Mouse (Mus musculus) retina, adult 2 months (tissue): ENCODE results near the gene Cfap97d2.
A peak's percentile ranks its signal among the peaks of the same experiment; 100 is the strongest.

Experiments used
- DNase-seq: peaks from one replicate; pipeline ENCODE4 v3.0.0-alpha.2; 2012; ENCODE audit warnings: low read depth, low spot score

Gene Cfap97d2

GRCm38 (mm10) chr8:13687101-13687717, 18.5 kb upstream of the Cfap97d2 start:
- DNase-seq, result no peak

DNA sequence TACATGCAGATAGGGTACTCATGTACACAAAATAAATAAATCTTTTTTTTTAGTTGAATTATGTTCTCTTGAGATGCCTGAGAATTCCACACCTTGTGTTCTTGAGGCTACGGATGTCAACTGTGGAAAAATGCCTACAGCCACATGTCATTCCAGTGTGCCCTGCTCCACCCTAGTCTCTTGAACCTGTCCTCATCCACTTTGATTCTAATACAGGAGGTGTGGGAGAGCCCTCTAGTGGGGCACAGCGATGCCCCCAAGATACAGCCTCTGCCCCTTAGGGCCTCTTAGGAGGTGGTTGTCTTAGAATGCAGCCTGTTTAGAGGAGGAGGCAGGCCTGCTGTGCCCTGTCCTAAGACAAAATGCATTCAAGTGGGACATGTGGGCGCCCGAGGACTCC, 17.7 kb upstream of the Cfap97d2 start:
- no peak for DNase-seq

DNA sequence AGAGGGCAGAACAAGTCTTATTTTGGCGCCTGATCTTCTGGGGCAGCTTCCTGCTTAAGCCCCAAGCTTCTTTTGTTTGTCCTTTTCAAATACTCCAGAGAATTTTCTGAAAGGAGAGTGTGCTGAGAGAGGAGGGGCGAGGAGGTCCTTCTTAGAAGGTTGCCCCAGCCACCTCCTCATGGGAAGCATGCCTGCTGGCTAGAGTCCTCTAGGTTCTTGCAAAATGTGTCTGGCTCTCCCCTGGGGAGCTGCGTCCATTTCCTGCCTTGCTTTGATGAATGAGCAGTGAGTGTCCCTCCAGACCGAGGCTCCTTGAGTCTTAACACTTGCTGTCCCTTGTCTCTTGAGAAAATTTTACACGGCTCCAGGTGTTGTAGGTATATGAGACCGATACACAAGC, 17.2 kb upstream of the Cfap97d2 start:
- no peak for DNase-seq

- DNase-seq, result no peak
Measured at GRCm38 (mm10) chr8:13689331-13689730, 16.4 kb upstream of the Cfap97d2 start.

GRCm38 (mm10) chr8:13692302-13693066, 13.2 kb upstream of the Cfap97d2 start:
- no peak for DNase-seq

DNA sequence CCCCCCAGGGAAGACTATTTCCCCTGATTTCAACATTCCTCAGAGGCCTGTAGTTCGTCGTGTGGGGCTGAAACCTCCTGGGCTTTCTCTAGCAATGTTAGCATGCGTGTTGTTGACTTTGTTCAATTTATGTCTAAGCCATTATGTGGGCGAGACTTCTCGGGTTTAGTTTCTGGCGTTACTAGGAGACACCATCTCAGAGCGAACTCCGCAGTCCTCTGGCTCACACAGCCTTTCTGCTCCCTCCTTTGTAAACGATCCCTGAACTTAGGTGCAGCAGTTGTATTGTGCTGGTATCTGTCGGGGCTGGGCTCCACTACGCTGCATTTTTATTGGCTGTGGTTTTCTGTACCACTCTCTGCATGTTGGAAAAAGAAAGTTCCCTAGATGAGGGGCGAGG, 11.0 kb upstream of the Cfap97d2 start:
- DNase-seq, result no peak

- no peak for DNase-seq
Measured at GRCm38 (mm10) chr8:13695203-13695867, 10.4 kb upstream of the Cfap97d2 start.

DNA sequence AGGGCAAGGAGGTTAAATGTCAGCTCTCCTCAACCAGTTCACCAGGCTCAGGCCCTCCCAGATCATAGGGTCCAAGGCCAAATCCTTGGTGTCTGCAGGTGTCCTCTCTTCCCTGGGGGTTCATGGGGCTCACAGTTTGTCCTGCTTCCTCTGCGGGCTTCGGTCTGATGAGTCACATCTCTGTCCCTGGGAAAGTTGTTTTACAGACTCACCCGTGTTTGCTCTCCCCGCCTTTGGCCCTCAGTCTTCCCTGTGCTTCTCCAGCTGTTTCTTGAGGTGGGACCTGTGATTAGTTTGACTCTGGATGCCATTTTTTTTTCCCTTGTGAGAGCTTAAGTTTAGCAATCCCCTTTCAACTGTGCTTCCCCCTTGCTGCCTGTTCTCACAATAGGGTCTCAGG, 9.5 kb upstream of the Cfap97d2 start:
- DNase-seq, result no peak

DNA sequence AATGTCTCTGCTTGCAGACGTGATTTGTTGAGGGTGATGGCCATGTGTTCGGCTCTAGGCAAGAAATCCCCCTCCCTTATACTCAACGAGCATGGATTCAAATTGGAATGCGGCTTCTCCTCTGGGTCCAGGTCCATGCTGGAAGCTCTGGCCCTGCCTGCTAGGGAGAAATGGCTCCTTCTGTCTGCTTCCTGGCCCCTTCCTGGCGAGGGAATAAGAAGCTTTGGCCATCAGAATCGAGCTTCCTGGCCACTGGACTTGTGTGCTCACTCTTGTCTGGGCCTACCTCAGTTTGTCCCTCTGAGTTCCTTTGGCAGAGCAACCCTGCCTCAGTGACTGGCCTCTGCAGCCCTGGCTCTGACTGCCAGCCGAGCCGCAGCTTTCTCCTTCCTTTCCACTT, 8.5 kb upstream of the Cfap97d2 start:
- no peak for DNase-seq

- no peak for DNase-seq
Measured at GRCm38 (mm10) chr8:13697681-13698080, 8.0 kb upstream of the Cfap97d2 start.

DNA sequence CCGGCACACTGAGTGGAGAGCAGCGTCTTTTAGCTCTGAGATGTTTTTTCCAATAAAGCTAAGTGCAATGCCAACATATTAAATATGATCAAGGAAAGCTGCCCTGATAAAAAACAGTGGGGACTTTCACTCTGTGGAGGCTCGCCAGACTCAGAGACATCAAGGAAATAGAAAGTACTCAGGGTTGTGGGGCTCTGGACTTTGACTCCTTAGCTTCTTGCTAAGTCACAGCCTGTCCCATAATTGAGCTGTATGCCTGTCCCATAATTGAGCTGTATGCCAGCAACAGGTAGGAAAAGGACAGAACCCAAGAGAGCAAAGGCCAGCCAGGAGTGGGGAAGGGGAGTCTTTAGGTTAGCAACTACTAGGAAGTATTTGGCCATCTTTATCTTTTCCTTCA, 7.4 kb upstream of the Cfap97d2 start:
- no peak for DNase-seq

DNA sequence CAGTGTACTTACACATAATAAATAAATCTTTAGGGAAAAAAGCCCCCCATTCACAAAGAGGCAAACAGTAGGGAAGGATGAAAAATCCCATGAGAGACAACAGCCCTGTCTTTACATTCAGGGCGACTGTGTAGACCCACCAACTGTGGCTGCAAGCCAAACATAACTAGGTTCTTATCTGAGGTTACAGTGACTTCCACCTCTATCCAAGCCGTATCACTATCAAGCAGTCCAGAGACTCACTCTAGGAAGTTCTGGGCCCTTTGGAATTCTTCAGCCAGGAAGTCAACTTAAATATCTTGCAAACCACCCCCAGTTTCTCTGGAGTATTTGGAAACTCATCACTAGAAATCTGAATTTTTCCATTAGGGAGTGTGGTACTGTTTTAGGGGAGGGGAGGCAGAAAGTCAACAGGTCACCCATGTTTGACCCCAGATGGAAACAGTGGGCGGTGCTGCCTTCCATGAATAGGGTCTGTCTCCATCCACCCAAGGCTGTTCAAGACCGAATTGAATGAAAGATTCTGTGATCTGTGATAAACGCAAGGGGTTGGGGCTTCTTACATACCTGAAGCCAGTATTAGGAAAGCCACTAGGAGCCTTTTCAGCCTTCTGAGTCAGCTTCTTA, 6.3 kb upstream of the Cfap97d2 start:
- DNase-seq, result no peak

- DNase-seq, result no peak
Measured at GRCm38 (mm10) chr8:13702755-13703154, 2.9 kb upstream of the Cfap97d2 start.

- DNase-seq, result no peak
Measured at GRCm38 (mm10) chr8:13703756-13704155, 1.9 kb upstream of the Cfap97d2 start.

DNA sequence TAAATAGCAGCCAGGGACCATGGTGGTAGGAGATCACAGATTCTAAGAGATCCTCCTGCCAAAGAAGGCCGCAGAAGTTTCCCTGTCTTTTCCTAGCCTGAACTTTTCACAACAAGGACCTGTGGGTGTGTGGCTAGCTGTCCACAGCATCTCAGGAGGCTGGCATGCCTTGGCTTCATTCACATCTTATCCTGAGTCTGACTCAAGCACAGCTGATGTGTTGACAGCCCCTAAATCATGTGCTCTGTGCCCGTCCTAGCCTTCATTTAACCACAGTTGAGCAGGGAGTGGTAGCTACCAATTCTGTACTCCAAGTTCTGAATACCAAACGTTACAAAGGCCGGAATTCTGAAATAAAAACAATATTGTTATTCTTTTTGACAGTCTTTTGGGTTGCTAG, 1.4 kb upstream of the Cfap97d2 start:
- DNase-seq, result no peak

- DNase-seq, result no peak
Measured at GRCm38 (mm10) chr8:13706918-13707317, 1.2 kb downstream of the Cfap97d2 start.

DNA sequence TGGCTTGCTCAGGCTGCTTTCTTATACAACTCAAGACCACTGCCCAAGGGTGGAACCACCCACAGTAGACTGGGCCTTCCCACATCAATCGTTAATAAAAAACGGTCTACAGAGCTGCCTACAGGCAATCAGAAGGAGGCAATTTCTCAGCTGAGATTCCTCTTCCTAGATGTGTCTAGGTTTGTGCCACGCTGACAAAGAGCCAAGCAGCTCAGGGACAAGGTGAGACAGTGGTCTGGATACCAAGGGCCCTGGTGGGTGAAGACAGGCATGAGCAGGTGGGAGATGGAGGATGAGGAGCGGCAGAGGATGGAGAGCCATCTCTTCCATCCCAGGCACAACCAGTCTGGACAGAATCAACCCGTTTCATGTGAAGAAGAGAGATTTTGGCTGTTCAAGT, 2.8 kb downstream of the Cfap97d2 start:
- no peak for DNase-seq

DNA sequence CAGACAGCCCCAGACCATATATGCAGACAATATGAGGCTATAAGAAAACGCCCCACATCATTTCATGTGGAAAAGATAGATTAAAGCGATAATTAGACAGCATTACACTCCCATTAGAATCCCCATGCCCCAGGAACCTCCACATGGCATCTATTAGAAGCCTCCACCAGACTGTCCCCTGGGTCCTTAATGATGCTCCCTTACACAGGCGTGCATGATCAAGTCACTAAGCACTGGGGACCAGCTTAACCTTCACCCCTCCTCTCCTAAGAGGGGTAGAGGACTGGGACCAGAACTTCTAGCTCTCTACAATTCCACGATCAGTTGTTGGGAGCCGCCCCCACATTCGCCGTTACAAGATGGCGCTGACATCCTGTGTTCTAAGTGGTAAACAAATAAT, 13.3 kb downstream of the Cfap97d2 start:
- DNase-seq, result no peak

GRCm38 (mm10) chr8:13725722-13726121, 20.0 kb downstream of the Cfap97d2 start:
- peak; percentile 15 for DNase-seq

DNA sequence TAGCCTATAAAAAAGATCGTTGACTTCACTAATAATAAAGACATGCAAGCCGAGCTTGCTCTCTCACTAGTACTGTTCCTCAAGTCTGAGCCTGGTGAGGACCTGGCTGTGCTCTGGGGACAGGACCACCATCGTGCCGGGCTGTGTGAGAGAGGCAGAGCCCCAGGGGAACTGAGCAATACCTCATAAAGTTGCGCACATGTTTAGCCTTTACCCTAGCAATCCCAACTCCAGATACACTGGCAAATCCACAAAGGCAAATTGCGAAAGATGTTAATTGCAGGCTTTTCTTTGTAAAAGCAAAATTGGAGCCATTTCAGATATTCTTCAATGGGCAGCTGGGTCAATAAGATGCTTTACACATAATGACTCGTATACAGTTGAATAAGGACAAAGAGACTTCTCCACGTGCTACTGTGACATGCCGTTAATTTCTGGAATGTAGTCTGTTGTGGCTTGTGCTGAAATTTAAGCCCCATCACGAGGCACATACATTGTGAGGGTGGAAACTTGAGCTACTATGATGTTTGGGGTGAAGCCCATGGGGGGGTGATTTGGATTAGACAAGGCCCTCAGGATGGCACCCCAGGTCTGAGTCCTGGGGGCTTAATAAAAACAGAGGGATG, 21.9 kb downstream of the Cfap97d2 start:
- DNase-seq, result no peak

DNA sequence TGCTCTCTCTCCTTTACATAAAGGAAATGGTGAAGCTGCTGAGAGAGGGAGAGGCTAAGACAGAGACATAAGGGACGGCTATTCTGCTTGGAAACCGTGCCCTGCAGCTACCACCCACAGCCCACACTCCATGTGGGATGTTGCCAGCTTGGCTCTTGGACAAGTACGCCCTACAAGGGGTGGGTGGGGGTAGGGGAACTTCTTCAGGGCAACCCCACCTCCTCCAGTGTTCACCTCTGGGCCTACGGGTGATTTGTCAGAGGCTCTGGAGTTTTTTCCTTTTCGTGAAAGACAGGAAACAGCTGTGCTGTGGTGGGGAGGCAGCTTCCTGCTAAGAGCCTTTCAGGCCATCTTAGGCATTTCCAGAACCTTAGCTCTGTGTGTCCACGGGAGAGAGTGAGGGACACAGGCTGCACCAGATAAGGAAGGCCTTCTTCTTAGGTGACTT, 34.7 kb downstream of the Cfap97d2 start:
- DNase-seq, result no peak
